ENCODE assay signal across 32 mouse cellular contexts in genomic region chr15:82208307-82208706, GRCm38 (mm10). TPM values are rescaled to one million over a fixed set of nuclear protein-coding genes. Genes with fewer than 3 reads are reported as not detected.
"Had no signal": no experiment of that assay in that cellular context is flagged by ENCODE, and none has a peak within 500 bp of the region (broad histone marks: within the 10 kb centered on the region; RNA-seq: fewer than 3 reads in every experiment).

No protein-coding gene starts in this region.

- ATAC-seq: hindbrain, postnatal 0 days; intestine, embryonic 16.5 days; liver, embryonic 12.5 days had no signal

- H3K9ac ChIP-seq: heart, embryonic 13.5 days; heart, embryonic 15.5 days; hindbrain, embryonic 13.5 days; hindbrain, embryonic 15.5 days; kidney, embryonic 15.5 days; limb, embryonic 13.5 days; limb, embryonic 15.5 days; liver, embryonic 12.5 days; liver, embryonic 14.5 days had no signal

- H3K9me3 ChIP-seq: heart, embryonic 13.5 days; heart, embryonic 15.5 days; hindbrain, embryonic 10.5 days; hindbrain, embryonic 13.5 days; hindbrain, embryonic 15.5 days; kidney, embryonic 15.5 days; limb, embryonic 13.5 days; limb, embryonic 15.5 days; liver, embryonic 12.5 days had no signal

- DNase-seq: gastrocnemius, postnatal 14 days; gastrocnemius, postnatal 36 days; heart, adult 11 months; heart, adult 2 months; heart, postnatal 4 days; kidney, adult 11 months; kidney, adult 2 months; kidney, adult 9 months; kidney, postnatal 14 days; kidney, postnatal 36 days; layer of hippocampus, adult 9-11 months; layer of hippocampus, postnatal 36 days; left cerebral cortex, postnatal 4 days had no signal

- H3K4me3 ChIP-seq: heart, adult 2 months; heart, embryonic 15.5 days; hindbrain, embryonic 13.5 days; hindbrain, embryonic 15.5 days; kidney, embryonic 15.5 days; limb, embryonic 15.5 days; liver, embryonic 12.5 days had no signal

- H3K27ac ChIP-seq: heart, adult 2 months; heart, embryonic 13.5 days; heart, embryonic 15.5 days; hindbrain, embryonic 10.5 days; hindbrain, embryonic 13.5 days; hindbrain, embryonic 15.5 days; hindbrain, postnatal 0 days; kidney, embryonic 15.5 days; kidney, postnatal 0 days; limb, embryonic 13.5 days; limb, embryonic 15.5 days; liver, embryonic 12.5 days; liver, embryonic 14.5 days had no signal

- H3K4me2 ChIP-seq: heart, embryonic 11.5 days; limb, embryonic 13.5 days; limb, embryonic 15.5 days; liver, embryonic 12.5 days had no signal

RNA-seq across cellular contexts. Expression of gene Tnfrsf13c, which starts 15.9 kb away (rescaled TPM):
- polyA plus RNA-seq: heart, embryonic 15.5 days; heart, postnatal 0 days; hindbrain, embryonic 13.5 days; limb, embryonic 11.5 days had no signal

RNA-seq across cellular contexts. Expression of gene 1500009C09Rik, which starts 43.9 kb away (rescaled TPM):
- polyA plus RNA-seq: gonadal fat pad, adult 2 months; heart, embryonic 11.5 days; heart, embryonic 13.5 days; heart, embryonic 15.5 days; heart, postnatal 0 days; intestine, embryonic 14.5 days; intestine, embryonic 16.5 days; kidney, postnatal 0 days; limb, embryonic 11.5 days; limb, embryonic 13.5 days; limb, embryonic 15.5 days; liver, adult 2 months; liver, embryonic 12.5 days had no signal
